Mouse (Mus musculus) brain, adult 2 months (tissue): ENCODE measurements around the gene Klf6.
A peak's percentile ranks its signal among the peaks of the same experiment; 100 is the strongest.

ENCODE experiments used
- DNase-seq: peaks from one replicate; pipeline ENCODE4 v3.0.0; 2011; ENCODE audit warnings: low read depth, low spot score

The Klf6 gene

DNA sequence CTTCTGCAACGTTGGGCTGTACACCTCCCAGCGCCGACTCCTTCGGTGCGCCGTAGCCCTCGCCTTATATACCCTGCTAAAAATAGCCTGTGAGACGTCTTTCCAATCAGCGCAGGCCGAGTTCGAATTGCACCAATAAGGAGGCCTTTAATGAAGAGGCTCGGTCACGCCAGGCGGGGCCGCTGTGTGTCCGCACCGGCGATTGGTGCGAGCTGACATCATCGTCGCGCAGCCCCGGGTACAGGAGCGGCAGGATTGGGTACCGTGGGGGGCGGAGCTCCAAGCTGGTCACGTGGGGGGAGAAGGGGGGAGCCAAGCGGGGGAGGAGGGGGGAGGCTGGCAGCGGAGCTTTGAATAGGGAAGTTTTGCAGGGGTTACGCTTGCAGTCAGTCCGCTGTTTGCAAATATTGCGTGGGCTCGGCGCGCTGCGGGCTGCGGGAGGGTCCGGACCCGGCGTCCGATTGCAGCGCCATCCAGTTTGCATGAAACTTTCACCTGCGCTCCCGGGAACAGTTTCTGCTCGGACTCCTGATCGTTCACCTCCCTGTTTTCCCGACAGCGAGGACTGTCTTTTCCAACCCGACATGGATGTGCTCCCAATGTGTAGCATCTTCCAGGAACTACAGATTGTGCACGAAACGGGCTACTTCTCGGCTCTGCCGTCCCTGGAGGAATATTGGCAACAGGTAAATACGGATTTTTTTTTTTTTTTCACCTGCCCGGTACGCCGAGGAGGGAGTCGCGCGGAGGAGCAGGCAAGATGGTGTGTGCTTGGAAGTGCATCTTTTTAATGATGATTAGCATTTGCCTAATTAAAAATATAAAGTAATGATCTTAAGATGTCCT lies at the start of gene Klf6:
Klf6 (plus strand) TSS at position 326 of the 846 bp plus-strand sequence.
- DNase-seq, result peak; percentile 100

GRCm38 (mm10) chr13:5813433-5813832 lies 47.8 kb upstream of the Klf6 start:
- DNase-seq, result no peak

DNA sequence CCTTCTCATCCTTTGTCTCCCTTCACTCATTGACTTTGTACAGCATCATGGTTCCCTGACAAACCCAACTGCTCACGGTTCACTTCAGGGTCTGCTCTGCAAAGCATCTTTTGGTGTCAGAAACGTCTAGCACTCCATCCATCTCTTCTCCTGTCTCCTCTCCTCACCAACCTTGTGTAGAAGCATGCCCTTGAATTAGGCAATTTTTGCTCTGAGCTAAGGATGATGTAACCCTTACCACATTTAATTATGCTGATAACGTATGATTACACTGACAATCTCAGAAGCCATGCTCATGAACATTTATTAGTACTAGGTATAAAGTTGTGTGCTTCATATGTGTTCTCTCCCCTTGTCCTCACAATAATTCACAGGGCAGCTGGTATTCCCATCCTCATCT lies 44.0 kb upstream of the Klf6 start:
- DNase-seq, result no peak

GRCm38 (mm10) chr13:5819173-5819572 lies 42.1 kb upstream of the Klf6 start:
- no peak for DNase-seq

DNA sequence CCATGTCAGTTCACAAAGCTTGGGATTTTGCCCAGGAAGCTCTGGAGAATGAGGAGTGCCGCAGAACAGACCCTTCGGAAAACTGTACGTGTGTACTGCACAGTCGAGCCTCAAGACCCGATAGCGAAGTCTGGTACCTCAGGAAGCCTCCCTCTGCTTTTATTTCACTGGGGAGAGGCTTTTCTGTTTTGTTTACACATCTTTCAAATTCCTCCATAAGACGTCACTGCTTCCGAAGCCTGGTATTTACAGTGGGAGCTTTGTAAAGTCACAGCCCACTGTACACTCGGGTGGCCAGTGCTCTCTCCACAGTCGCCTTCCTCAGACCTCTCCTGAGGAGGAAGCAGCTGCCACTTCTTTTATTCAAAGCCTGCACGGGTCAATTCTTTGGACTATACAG lies 38.7 kb upstream of the Klf6 start:
- no peak for DNase-seq

GRCm38 (mm10) chr13:5823150-5823549 lies 38.1 kb upstream of the Klf6 start:
- DNase-seq, result no peak

DNA sequence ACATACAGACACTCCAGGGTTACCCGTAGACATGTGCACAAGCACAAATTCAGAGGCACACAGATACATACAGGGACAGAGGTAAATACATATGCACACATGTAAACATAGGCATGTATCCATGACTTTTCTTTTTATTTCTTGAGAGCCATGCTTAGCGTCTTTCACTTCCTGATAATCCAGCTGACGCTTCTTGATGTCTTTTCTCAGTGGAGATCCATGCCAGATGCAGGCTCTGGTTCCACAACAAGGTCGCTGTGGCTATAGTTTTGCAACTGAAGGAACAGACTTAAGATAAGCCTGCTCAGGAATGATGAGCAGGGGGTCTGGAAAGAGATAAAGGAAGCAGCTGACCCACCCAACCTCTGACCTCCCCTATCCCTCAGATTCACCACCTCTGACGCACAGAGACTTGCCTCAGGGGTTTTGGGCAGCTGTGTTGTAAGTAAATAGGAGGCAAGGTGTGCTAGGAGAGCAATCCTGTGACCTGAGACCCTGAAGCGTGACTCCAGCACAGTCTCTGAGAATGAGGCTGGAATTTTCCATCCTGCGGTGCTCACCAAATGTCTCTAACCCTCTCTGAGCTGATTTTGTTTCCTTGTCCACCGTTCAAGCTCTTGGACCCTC lies 37.0 kb upstream of the Klf6 start:
- no peak for DNase-seq

GRCm38 (mm10) chr13:5826170-5826827 lies 35.0 kb upstream of the Klf6 start:
- no peak for DNase-seq

DNA sequence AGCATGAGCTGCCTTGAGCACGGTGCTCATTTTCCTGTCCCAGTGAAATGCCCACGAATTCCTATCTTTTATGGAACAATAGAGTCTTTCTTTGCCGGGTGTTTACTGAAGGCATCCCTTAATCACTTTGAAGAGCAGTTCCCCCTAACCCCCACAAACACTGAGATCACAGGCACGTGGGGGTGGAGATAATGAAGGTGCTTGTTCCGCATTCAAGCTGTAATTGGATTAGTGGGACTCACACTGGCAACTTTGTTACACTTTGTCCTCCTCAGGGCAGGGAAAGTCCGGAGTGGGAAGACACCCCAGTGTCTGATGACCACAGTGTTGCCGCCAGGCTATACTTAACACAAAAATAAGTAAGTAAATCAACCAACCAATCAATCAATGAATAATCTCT lies 29.3 kb upstream of the Klf6 start:
- no peak for DNase-seq

DNA sequence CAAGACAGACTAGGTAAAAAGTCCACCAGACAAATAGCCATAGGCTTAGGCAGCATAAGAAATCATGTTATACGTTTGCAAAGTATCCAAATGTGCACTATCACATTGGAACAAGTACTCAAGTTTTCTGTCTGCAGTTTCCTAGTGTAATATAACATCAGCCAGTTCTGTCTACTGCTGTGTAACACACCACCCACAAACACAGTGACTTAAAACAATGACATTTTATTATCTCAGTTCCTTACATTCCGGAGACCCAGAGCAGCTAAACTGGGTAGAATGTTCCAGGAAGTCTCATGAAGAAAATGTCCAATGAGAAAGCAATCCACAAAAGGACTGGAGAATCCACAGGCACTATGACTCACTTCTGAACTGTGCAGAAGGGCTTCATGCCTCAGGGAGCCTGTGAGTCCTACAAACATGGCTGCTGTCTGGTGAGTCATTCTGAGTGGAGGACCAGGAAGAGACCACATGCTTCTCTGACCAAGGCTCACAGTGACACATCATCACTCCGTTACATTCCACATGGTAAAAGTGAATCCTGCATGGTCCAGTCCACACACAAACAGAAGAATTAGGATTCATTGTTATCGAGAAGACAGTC lies 24.0 kb upstream of the Klf6 start:
- peak; percentile 60 for DNase-seq

DNA sequence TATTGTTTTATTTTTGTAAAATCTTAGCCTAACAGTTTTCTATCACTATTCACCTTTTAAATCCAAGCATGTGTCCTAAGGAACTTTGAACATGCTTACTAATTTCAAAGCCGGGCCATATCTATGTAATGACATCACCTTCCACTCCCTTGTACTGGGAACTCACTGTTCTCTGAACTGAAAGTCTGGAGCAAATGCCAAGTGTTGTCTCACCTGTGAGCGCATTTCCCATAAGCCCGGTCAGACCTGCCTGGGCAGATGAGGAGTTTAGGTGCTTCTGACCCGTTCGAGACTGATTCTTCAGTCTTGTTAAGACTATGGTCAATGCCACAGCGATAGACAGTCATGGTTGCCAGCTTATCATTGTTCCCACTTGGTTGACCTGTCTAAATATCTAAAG lies 19.9 kb upstream of the Klf6 start:
- DNase-seq, result no peak

DNA sequence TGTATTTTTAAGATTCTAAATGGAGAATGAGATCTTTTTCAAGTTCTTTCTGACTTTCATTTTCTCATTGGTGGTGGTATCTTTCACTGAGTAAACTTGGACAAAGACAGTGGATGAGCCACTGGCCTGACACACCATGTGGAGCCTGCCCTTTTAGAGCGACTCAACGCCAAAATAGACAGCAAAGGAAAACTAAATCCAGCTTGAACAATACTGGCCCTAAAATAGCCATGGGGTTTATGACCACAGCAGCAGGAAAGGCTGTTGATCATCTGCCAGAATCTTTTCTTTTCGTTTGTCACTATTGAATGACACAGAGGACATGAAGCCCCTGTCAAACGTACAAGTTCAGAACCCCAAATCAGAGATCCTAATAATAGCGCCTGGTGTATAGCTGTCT lies 18.4 kb upstream of the Klf6 start:
- peak; percentile 22 for DNase-seq

DNA sequence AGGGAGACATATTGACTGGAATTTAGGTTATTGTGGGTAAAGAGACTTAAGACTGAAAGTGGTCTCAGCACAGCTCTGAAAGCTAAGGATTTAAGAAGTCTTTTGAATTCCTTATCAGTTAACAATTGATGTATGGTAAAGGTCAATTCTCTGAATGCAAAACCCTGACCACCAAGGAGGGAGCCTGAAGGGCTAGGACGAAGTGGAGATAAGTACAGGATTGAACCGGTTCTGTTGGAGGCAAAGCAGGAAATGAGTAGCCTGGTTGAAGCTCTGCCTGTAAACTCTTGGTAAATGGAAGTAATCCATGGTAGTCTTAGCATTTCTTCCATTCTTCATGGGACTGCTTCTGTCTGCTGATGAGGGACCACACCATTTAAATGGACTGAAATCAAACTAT lies 17.5 kb upstream of the Klf6 start:
- no peak for DNase-seq

DNA sequence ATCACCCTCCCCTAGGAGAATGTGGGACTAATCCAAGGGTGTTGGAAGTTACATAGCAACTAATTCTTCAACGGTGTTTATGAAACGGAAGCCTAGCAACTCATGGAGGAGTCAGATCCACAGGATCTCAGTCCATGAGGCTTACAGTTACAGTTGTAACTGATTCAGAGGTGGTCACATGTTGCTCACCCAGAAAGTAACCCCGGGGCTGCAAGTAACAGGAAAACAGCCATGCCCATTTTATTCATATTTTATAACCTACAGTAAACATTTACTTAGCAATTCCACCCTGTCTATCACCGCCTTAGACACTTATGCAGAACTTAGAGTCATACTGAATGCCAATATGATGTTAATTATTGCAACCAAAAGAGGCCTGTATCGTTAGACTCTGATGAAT lies 16.9 kb upstream of the Klf6 start:
- no peak for DNase-seq

GRCm38 (mm10) chr13:5845161-5845590 lies 16.1 kb upstream of the Klf6 start:
- peak; percentile 44 for DNase-seq

GRCm38 (mm10) chr13:5845605-5846004 lies 15.7 kb upstream of the Klf6 start:
- no peak for DNase-seq

GRCm38 (mm10) chr13:5846860-5847259 lies 14.4 kb upstream of the Klf6 start:
- no peak for DNase-seq

GRCm38 (mm10) chr13:5847736-5848135 lies 13.5 kb upstream of the Klf6 start:
- DNase-seq, result no peak

DNA sequence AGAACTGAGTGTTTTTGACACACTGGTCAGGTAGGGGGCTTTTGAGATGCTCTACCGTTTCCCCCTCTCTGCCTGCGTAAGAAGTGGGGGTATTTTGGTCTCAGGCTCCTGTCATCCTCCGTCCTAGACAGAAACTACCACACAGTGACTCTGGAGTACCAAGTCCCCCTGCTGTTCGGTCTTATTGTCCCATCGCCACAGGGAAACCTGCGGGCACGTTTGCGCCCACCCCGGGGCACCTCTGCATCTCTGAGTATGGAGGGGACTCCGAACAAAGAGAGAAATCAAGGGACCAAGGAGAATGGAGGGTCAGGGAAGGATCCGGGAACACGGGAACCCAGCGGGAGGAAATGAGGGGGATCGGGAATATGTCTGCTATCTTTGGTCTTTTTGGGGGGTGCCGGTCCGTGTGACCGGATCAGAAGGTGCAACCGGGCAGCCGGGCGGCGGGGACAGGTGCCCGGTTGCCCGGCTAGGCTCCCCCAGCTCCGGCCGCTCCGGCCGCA lies 578 bp upstream of the Klf6 start:
- peak; percentile 66 for DNase-seq

DNA sequence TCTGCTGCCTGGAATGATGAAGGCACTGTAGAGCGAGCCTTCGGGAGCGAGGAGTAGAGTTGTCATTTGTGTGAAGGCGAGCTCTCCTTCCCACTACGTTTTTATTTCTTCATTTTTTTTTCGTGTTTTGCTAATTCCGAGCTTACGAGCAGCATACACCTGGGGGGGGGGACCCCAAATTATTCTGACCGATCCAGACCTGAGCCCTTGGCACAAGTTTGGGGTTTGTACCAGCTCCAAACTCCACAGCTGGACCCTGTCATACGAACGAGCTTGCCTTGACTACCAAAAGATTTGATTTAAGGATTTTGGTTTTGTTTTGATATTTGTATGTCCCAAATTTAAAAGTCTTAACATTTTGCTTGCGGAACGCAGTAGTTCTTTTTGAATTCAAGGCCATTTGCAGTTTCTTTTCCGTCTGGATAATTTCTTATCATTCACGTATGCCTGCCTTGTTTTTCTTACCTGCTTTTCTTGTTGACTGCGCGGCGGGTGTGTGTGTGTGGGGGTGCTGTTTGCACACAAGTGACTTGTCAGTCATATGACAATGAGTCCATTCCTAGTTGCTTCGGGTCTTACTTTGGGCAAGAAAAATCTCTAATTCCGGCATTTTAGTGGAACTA lies 832 bp downstream of the Klf6 start:
- peak; percentile 83 for DNase-seq

- peak; percentile 58 for DNase-seq
Measured at GRCm38 (mm10) chr13:5862626-5863407, 1.5 kb downstream of the Klf6 start.
